Mouse (Mus musculus) bone marrow macrophage, adult 2 months (primary cell): ENCODE data around the gene Sirt2. TPM values are rescaled to one million over a fixed set of nuclear protein-coding genes. Genes with fewer than 3 reads are reported as not detected.

ENCODE experiments used
- H3K27ac ChIP-seq: 2 replicates; pipeline ENCODE4 v1.5.1; 2012; ENCODE audit warnings: low read depth, low read length; ENCODE audit not compliant: insufficient read depth
- H3K4me1 ChIP-seq: 2 replicates; pipeline ENCODE4 v1.6.1; 2012; ENCODE audit warnings: low read length; ENCODE audit not compliant: control insufficient read depth, insufficient read depth
- H3K4me3 ChIP-seq: 2 replicates; pipeline ENCODE4 v1.5.1; 2012; ENCODE audit warnings: mild to moderate bottlenecking, low read length, moderate library complexity; ENCODE audit not compliant: insufficient read depth
- CTCF ChIP-seq: IDR thresholded peaks from 2 replicates; pipeline ENCODE4 v1.5.1; 2012; ENCODE audit warnings: low read depth, mild to moderate bottlenecking, low read length, moderate library complexity
- POLR2A ChIP-seq: IDR thresholded peaks from 2 replicates; pipeline ENCODE4 v1.6.1; 2012; ENCODE audit warnings: mild to moderate bottlenecking, low read depth, low read length, borderline replicate concordance
- polyA plus RNA-seq: library from polyadenylated mRNA; stranded (reverse); fragments of >200 nt; gene quantifications from 2 replicates; pipeline ENCODE4 v1.2.4, GENCODE M21; 2012; ENCODE audit not compliant: missing spikeins, insufficient read depth, insufficient read length

Sirt2 gene
- polyA plus RNA-seq, 1 experiment = 192 TPM

DNA sequence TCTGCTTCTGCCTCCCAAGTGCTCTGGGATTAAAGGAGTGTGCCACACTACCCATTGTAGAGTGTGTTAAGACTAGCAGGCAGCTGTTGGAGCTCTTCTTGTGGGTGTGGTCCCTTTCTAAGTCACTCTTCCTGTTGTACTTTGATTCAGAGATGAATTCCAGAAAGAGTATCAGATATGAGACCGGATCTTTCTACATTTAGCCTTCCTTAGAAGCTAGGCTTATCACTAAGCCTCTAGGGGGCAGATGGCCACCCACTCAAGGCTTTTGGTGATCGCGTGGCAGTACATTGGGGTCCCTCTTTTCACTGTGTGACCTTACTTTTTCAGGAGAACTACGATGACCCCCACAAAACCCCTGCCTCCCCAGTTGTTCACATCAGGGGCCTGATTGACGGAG is 46.4 kb downstream of the Sirt2 start:
- TF ChIP-seq CTCF = peak; percentile 11; the same call in 1 of the 2 replicates
- no peak for TF ChIP-seq POLR2A
- H3K27ac ChIP-seq = peak overlapping the region; percentile 16; the same call in 1 of the 2 replicates
- H3K4me1 ChIP-seq = peaks cover 36% of the 10 kb centered on the region
- H3K4me3 ChIP-seq = peak overlapping the region; percentile 62

DNA sequence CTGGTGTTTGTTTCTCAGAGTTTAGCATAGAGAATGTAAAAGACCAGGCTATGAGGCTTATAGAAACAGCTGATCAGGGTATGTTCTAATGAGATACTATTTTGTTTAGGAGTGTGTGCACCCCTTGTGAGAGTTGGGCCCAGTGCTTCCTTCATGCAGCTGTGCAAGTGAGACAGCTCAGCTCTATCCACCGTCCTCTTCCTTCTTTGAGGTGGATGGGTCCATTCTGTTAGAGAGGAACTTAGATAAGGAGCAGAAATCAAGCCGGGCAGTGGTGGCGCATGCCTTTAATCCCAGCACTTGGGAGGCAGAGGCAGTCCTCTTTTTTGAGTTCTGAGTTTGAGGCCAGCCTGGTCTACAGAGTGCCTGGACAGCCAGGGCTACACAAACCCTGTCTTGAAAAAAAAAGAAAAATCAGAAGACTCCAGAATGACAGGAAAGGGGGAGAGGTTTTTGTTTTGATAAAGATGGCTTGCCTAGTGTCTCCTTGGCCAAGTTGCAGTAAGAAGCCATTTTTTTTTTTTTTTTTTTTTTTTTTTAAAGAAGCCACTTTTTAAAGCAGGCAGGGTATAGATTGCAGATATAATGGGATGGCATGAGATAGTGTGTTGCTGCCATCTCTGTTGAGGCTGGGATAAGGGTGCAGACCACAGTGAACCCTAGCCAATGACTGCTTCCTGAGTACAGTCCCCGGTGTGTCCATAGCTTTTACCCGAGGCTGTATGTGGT is 47.9 kb downstream of the Sirt2 start:
- Histone ChIP-seq H3K4me3 (no peak overlapping the region), H3K27ac (no peak overlapping the region), H3K4me1 (peaks cover 38% of the 10 kb centered on the region)
- TF ChIP-seq POLR2A = no peak
- no peak for TF ChIP-seq CTCF

DNA sequence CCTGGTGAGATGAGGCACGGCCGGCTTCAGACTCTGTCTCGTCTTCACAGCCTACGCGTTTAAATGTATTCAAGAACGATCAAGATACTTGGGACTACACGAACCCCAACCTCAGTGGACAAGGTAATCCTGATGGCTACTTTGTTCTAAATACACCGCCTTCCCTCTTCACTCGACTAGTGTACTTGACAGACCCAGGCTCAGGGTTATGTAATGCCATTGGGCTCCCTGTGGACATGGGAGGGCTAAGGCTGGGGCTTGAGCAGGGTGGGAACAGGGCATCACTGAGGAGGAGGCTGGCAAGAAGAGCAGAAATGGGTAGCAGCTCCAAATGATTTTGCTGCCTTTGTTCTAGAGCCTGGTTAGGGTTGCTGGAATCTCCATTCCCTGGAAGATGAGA is 48.7 kb downstream of the Sirt2 start:
- Histone ChIP-seq H3K4me3 (no peak overlapping the region), H3K4me1 (peaks cover 43% of the 10 kb centered on the region), H3K27ac (no peak overlapping the region)
- TF ChIP-seq CTCF = no peak
- no peak for TF ChIP-seq POLR2A

DNA sequence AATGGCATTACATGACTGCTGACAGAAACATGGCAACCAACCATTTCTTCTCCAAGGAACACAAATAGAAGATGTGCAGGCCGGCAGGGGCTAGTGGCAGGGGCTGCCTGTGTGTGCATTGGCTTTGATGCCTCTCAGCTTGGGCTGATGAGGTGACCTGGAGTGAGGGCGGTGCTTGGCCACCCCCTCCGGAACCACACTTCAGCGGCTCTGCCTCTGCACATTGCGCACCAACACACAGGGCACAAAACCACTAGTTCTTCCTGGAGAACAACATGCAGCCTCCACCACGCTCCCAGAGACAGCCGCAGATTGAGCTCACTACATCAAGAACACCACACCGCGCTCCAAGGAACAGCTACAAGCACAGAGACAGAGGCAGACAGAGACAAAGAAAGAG is 49.7 kb downstream of the Sirt2 start:
- Histone ChIP-seq H3K4me3 (no peak overlapping the region), H3K27ac (no peak overlapping the region), H3K4me1 (peaks cover 51% of the 10 kb centered on the region)
- TF ChIP-seq CTCF (no peak), POLR2A (no peak)

DNA sequence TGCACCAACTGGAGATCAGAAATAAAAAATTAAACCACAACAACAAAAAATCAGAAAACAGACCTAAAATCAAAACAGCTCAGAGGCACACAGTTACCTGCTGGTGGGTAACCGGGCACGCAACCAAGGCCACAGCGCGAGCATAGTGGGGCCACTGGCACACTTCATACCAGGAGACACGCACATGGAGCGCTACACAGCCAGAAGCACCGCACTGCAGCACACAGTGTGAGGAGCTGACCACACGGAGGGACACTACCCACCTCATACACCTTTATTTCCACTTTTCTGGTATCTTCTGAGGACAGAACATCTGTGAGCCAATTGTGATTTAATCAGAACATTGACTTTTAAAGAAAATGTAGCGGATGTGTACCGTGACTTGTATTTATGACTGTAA is 50.4 kb downstream of the Sirt2 start:
- Histone ChIP-seq H3K4me3 (no peak overlapping the region), H3K4me1 (peaks cover 53% of the 10 kb centered on the region)

DNA sequence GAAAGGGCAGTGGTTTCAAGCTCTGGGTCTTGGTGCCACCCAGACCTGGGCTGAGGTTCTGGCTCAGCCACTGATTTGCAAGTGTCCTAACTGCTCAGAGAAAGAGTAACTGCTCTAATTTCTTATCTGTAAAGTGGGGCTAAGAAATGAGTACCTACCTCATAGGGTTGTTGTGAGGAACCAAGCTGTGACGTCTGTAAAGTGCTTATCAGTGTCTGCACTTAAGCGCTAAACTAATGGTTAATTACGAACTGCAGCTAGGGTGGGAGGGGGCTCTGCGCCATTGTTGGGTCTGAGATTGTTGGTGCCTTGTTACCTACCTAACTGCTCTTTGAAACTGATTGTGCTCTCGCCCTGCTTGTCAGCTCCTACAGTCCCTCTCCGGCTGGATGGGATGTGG is 51.0 kb downstream of the Sirt2 start:
- no peak overlapping the region for H3K4me3 ChIP-seq
- peaks cover 54% of the 10 kb centered on the region for H3K4me1 ChIP-seq
- no peak for TF ChIP-seq CTCF
- no peak for TF ChIP-seq POLR2A
- H3K27ac ChIP-seq = no peak overlapping the region

More for the DNA sequence above, 50.4 kb downstream of the Sirt2 start:
- TF ChIP-seq POLR2A (no peak), CTCF (no peak)
- H3K27ac ChIP-seq = no peak overlapping the region

DNA sequence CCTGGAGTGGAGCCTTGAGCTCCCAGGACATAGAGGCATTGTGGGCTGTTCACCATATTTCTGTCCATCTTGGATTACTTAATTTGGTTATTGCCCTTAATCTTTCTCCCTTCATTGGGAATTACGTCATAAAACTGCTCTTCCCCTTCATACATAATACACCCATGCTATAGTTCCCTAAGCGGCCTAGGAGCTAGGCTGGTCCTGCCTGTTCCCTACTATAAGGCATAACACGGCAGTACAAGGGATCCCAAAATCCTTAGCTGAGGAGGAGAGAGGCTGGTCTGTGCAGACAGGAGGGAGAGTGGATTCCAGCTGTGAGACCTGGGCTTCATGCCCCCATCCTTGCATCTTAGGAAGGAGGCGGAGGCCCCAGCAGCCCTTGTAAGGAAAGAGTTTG is 51.4 kb downstream of the Sirt2 start:
- H3K27ac ChIP-seq = no peak overlapping the region
- H3K4me3 ChIP-seq = no peak overlapping the region
- peaks cover 50% of the 10 kb centered on the region for H3K4me1 ChIP-seq
- TF ChIP-seq POLR2A (no peak), CTCF (no peak)

DNA sequence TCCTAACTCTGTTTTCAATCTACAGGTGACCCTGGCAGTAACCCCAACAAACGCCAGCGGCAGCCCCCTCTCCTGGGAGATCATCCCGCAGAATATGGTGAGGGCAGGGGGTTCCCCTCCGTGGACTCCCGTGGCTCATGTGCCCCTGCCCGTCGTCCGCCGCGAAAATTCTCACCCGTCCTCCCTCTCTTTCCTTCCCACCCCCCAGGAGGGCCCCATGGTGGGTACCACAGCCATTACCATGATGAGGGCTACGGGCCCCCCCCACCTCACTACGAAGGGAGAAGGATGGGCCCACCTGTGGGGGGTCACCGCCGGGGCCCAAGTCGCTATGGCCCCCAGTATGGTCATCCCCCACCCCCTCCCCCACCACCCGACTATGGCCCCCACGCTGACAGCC is 51.9 kb downstream of the Sirt2 start:
- Histone ChIP-seq H3K4me3 (no peak overlapping the region), H3K27ac (no peak overlapping the region), H3K4me1 (peaks cover 47% of the 10 kb centered on the region)
- TF ChIP-seq POLR2A = no peak
- TF ChIP-seq CTCF = no peak

DNA sequence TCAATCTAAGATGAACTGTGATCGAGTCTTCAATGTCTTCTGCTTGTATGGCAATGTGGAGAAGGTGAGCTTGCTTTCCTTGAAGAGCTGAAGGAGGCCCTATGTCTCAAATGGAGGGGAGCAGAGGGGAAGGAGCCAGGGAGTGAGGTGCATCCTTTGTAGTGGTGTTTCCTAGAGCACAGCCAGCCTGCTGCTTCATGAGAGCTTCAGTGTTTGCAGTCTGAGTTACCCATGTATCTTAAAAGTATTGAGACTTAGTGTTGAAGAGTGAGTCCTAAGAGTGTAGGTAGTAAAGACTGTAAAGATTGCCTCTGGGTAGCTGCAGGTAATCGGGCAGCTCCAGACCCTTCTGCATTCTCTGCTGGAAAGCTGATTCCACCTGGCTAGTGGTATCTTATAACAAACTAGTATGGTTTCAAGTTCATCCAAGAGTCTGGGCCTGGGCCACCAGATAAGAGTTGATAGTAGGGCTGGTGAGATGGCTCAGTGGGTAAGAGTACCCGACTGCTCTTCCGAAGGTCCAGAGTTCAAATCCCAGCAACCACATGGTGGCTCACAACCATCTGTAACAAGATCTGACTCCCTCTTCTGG is 52.4 kb downstream of the Sirt2 start:
- H3K27ac ChIP-seq = no peak overlapping the region
- TF ChIP-seq POLR2A (no peak), CTCF (no peak)
- peaks cover 44% of the 10 kb centered on the region for H3K4me1 ChIP-seq

DNA sequence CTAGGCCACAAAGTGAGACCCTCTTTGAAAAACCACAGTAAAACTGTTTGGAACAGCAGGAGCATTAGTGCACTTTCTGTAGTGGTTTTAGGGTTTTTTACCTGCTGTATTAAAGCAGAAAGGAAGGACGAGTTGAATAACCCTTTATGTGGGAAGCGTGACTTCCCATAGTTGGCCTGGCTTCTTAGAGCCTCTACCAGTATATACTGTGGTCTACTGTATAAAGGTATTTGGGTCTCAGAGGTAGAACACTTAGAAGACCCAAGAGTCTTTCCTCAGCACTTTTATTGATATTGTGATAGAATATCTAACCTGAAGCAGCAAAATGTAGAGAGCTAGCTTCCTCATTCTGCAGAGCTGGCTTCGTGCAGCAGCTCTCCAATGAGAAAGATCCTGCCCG is 53.0 kb downstream of the Sirt2 start:
- Histone ChIP-seq H3K4me1 (peaks cover 43% of the 10 kb centered on the region), H3K4me3 (no peak overlapping the region), H3K27ac (no peak overlapping the region)
- no peak for TF ChIP-seq POLR2A
- TF ChIP-seq CTCF = no peak

More for the DNA sequence above, 52.4 kb downstream of the Sirt2 start:
- no peak overlapping the region for H3K4me3 ChIP-seq
